Comparison of ENCODE assay signal across 9 mouse cellular contexts in genomic region chr4:148867721-148868397, GRCm38 (mm10).
A peak's percentile ranks its signal among the peaks of the same experiment; 100 is the strongest.
DNase-seq lines count a peak whose midpoint lies in the region; ATAC-seq lines count a peak whose summit lies in the region.
"Had no signal": no experiment of that assay in that cellular context is flagged by ENCODE, and none has a peak within 500 bp of the region (broad histone marks: within the 10 kb centered on the region; RNA-seq: fewer than 3 reads in every experiment).

No protein-coding gene starts in this region.

- peak; percentile 82 for ATAC-seq in hindbrain, embryonic 13.5 days (ENCODE audit: low FRiP score)
- no peak for ATAC-seq in erythroblast, adult 5-6 weeks (replicated peaks; ENCODE audit: low FRiP score, poor library complexity, severe bottlenecking)
- ATAC-seq in granulocyte monocyte progenitor cell, adult 5-6 weeks (replicated peaks; ENCODE audit: poor library complexity, severe bottlenecking), result no peak

- H3K27ac ChIP-seq in hindbrain, embryonic 13.5 days, result peak overlapping the region; percentile 6; the same call in 1 of the 2 replicates
- peak overlapping the region; percentile 59 for H3K27ac ChIP-seq in midbrain, embryonic 10.5 days (replicated peaks)

- peak; percentile 58 for DNase-seq in ovary, postnatal 36 days (ENCODE audit: low spot score)
- no peak for DNase-seq in ovary, postnatal 14 days (ENCODE audit: low spot score)
- DNase-seq in cerebellum, postnatal 14 days, result peak; percentile 96 to 98
- no peak for DNase-seq in midbrain, embryonic 10.5 days (ENCODE audit: low spot score)
- no peak for DNase-seq in embryo, embryonic 10 days (ENCODE audit: low spot score)

- 51% methylated on average over 11 of the region's 11 CpGs for WGBS in hindbrain, embryonic 13.5 days
- 93% methylated on average over 11 of the region's 11 CpGs for WGBS in midbrain, embryonic 10.5 days

- no peaks in the 10 kb centered on the region for H3K9me3 ChIP-seq in hindbrain, embryonic 13.5 days
- H3K9me3 ChIP-seq in midbrain, embryonic 10.5 days (replicated peaks), result no peaks in the 10 kb centered on the region
- H3K9me3 ChIP-seq: heart, embryonic 13.5 days had no signal

- no peaks in the 10 kb centered on the region for H3K36me3 ChIP-seq in hindbrain, embryonic 13.5 days
- H3K36me3 ChIP-seq in midbrain, embryonic 10.5 days, result no peaks in the 10 kb centered on the region
- H3K36me3 ChIP-seq: heart, embryonic 13.5 days had no signal

- H3K9ac ChIP-seq in hindbrain, embryonic 13.5 days, result no peak overlapping the region
- H3K9ac ChIP-seq: heart, embryonic 13.5 days had no signal

- H3K27me3 ChIP-seq in hindbrain, embryonic 13.5 days, result peaks cover 82% of the 10 kb centered on the region
- H3K27me3 ChIP-seq in midbrain, embryonic 10.5 days (ENCODE audit: low read depth, poor library complexity, severe bottlenecking), result peaks cover 96% of the 10 kb centered on the region
- H3K27me3 ChIP-seq: heart, embryonic 13.5 days had no signal

- H3K4me2 ChIP-seq in hindbrain, embryonic 13.5 days, result no peak overlapping the region
- H3K4me2 ChIP-seq: heart, embryonic 13.5 days had no signal

- peaks cover 50% of the 10 kb centered on the region for H3K4me1 ChIP-seq in hindbrain, embryonic 13.5 days (replicated peaks)
- peaks cover 48% of the 10 kb centered on the region for H3K4me1 ChIP-seq in midbrain, embryonic 10.5 days

- H3K4me3 ChIP-seq in hindbrain, embryonic 13.5 days, result no peak overlapping the region
- H3K4me3 ChIP-seq in midbrain, embryonic 10.5 days, result no peak overlapping the region
- H3K4me3 ChIP-seq: heart, embryonic 13.5 days had no signal

Comparison
In these comparisons a context has a peak if more than half of its experiments do, and no peak if none do; other contexts are left out.
1. DNase-seq: peak in ovary, postnatal 36 days (single experiment) and cerebellum, postnatal 14 days (2 of 2); none in ovary, postnatal 14 days (single experiment), midbrain, embryonic 10.5 days (single experiment) and embryo, embryonic 10 days (single experiment).